Mouse (Mus musculus) ovary, adult 18-20 months (tissue): ENCODE results near the gene Synrg.
A peak's percentile ranks its signal among the peaks of the same experiment; 100 is the strongest.

ENCODE experiments used
- DNase-seq: peaks from one replicate; pipeline ENCODE4 v3.0.0; 2022; ENCODE audit warnings: low spot score, mixed read lengths

The Synrg gene

DNA sequence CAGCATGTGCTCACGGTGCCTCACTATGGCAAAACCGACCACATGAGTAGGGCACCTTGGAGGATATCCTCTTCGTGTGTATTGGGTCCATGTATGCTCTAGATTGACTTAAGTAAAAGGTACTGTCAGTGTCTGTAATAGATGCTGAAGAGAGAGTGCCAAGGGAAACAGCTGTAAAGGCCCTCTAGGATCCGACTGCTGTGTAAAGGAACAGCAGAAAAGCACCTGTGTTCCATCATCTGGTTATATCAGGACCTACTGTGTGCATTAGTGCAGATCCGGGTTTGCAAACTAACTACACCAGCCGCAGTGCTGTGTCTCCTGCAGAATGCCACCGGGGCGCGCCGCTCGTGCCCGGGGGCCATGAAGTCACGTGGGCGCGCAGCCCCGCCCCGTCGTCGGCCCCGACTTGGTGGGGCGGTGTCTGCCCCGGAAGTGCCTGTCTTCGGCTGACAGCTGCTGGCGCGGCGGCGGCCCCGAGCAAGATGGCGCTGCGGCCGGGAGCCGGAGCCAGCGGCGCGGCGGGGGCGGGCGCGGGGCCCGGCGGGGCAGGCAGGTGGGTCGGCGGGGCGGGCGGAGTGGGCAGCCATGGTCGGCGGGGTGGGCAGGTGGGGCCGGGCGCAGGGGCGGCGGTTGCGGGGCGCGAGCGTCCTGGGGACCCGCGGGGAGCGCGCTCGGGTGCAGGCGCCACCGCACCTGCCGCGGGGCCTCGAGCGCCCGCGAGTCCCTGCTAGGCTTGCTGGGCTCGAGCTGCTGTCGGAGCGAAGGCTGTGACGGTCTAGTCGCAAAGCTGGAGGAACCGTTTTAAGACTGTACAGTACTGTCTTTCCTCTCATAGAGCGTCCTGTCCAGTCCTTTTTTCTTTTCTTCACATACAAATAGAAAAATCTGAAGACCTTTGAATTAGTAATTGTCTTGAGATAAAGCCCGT lies at the start of gene Synrg:
TSS of gene Synrg (plus strand) at position 438 of the 931 bp plus-strand sequence.
- peak; percentile 83 for DNase-seq

- no peak for DNase-seq
These were observed 49.7 kb upstream of the Synrg start for GRCm38 (mm10) chr11:83914501-83914900.

DNA sequence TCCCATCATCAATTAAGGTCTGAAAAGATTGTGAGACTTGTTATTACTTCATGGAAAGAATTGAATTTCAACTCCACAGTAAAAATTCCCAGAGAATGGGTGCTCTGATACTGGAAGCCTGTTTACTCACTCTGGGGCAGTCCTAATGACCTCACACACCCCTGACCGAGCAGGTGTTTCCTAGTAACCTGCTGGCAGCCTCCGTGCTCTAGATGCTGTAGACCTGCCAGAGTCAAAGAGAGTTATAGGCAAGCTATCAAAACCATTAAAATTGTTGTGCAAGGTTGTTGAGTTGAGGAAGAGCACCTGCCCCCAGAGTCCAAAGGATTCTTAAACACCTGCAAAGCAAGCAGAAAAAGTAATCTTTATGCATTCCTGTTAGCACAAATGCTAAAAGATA lies 41.6 kb upstream of the Synrg start:
- DNase-seq, result no peak

- no peak for DNase-seq
These were observed 37.1 kb upstream of the Synrg start for GRCm38 (mm10) chr11:83927097-83927496.

GRCm38 (mm10) chr11:83932506-83933106 lies 31.6 kb upstream of the Synrg start:
- no peak for DNase-seq

- no peak for DNase-seq
These were observed 30.9 kb upstream of the Synrg start for GRCm38 (mm10) chr11:83933376-83933775.

DNA sequence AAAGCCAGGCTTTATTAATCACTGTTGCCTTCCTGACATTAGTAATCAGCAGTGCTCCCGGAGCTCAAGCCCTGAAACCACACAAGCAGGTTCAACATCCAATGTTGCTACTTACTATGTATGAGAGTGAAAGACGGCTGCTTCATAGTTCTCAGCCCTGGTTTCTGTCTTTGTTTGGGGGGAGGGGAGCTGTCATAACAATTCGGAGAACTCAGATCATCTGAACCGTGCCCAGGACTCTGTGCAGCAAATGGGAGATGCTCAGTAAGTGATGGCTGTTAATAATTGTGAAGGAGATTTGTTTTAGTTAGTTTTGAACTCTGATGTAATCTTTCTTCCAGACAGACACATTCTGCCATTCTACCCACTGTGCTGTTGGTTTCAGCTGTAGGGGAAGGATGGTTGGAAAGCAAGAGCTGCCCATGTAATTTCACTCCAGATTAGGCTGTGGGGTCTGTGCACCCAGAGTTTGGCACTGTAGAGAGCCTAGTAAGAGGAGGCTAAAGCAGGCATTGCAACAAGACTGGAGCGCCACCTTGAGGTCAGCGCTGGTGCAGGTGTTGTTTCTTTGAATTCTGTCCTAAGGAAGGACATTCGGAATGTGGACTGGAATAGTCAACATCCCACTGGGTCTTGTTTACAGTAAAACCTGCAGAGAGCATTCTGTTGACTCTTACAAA lies 28.1 kb upstream of the Synrg start:
- DNase-seq, result peak; percentile 9

DNA sequence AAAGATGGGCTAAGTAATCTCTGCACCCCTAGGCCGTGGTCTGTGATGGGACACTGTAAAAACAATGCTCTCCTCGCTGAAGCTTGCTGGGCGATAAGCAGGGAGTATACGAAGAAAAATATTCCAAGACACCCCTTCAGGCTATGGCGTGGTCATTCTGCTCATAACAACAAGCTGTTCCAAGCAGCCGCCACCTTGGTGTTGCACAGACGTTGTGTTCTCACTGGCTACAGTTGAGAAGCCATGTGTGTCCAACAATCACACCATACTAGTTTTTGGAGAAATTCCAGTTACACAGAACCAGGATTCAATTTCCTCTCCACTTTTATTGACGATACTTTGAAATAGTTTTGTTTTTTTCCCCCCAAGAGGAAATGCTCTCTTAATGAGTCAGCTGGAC lies 25.7 kb upstream of the Synrg start:
- DNase-seq, result no peak

GRCm38 (mm10) chr11:83941950-83942840 lies 22.0 kb upstream of the Synrg start, which contains the start of gene Ddx52:
TSS of gene Ddx52 (plus strand) at chr11:83942062.
- peak; percentile 82 for DNase-seq

DNA sequence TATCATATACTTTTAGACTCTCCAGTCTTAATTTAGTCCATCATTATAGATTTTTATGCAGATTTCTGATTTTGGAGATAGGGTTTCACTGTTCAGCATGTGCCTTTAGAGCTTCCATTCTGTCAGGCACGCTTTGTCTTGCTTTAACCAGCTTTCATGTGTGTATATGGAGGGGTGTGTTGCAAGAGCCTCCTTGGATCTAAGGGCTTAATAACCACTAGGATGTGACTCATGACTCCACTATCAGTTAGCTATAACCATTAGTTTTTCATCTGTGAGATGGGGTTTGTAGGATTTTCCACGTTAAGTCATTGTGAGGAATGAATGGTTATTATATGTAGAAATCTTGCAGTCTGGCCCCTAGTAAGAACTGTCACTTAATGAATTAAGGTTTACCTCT lies 7.4 kb upstream of the Synrg start:
- DNase-seq, result no peak

- DNase-seq, result no peak
These were observed 2.2 kb upstream of the Synrg start for GRCm38 (mm10) chr11:83961983-83962382.

DNA sequence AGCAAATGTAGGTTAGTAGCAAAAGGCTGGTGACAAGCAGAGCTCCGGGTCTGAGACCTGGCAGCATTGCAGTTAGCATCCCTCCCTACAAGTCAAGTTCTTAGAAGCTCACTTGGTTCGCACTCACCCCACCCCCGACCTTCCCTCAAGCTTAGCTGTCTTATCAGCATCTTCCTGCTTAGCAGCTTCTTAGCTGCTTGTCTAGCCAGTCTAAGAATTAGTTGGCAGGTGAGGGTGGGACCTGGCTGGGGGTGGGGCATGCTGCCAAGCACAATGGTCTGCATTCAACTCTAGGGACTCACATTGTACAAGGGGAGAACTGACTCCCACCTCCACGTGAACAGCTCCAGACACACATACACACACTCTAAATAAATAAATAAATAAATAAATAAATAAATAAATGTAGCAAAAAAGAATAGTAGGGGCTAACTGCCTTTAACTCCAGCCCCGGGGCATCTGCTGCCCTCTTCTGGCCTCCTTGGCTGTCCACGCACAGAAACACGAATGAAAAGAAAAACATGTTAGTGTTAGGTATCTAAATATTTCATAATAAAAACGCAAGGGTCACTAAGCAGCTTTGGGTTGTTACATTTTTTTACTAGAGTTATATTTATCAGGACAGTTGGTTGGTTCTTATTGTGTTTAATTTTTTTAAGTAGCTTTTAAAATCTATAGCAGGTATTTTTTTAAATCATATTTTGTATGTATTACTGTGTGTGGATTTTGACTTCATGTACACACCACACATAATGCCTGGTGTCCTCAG lies 3.4 kb downstream of the Synrg start:
- no peak for DNase-seq

GRCm38 (mm10) chr11:83968205-83968575 lies 4.0 kb downstream of the Synrg start:
- no peak for DNase-seq

- DNase-seq, result no peak
These were observed 4.8 kb downstream of the Synrg start for GRCm38 (mm10) chr11:83969040-83969439.

- no peak for DNase-seq
These were observed 10.5 kb downstream of the Synrg start for GRCm38 (mm10) chr11:83974561-83975346.

DNA sequence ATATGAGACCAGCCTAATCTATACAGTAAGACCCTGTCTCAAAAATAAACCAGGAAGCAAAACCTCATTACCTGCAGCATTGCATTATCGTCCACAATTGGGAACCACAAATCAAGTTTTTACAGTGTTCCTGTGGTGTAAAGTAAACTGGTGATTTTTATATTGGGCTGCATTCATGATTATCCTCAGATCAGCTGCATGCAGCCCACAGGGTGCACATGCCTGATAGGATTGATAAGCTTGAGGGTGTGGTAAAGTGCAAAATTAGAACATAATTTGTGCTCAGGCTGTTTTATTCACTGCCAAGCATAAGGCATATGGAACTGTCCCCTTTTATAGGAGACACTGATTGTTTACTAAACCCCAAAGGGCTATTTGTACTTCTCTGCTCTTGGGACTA lies 11.3 kb downstream of the Synrg start:
- DNase-seq, result no peak

DNA sequence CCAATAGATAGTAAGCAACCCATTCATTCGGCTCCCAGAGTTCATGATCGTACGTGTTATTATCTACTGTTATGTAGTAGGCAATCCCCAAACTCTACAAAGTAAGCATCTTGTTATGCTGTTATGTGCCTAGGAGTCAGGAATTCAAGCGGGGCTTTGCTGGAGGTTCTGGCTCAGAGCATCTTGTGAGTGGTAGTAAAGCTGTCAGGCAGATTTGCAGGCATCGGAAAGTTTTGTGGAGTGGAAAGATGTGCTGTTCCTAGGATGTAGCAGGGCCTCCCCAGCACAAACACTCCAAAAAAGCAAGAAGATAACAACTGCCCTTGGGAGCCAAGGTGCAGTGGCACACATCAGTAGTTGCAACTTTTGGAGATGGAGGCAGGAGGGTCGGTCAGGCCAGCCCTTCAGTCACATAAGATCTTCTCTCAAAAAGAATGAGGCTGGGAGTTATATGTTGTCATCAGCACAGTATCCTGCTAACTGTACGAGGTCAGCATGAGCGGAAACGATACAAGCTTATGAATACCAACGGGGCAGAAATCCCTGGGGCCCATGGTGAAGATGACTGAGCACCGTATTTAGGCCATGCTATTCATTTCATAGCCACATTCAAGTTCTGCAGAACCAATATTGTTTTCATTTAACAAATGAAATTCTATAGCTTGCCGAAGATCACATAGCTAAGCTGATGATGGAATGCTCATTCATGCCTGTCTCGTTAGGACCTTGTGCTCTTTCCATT lies 12.2 kb downstream of the Synrg start:
- no peak for DNase-seq

- DNase-seq, result no peak
These were observed 13.6 kb downstream of the Synrg start for GRCm38 (mm10) chr11:83977810-83978209.

- no peak for DNase-seq
These were observed 15.8 kb downstream of the Synrg start for GRCm38 (mm10) chr11:83979992-83980391.
